Mouse (Mus musculus): ENCODE measurements at regions not wholly inside any gene's neighbourhood (a gene's known extent, or its start where the extent isn't known, plus 50 kb on each side); places are given as distances from the start of the nearest gene placed in this dataset.

- no peak for DNase-seq (ENCODE audit: low spot score)
Observed at GRCm38 (mm10) chr6:66236368-66236767, 284.0 kb downstream of the 4930544G11Rik start.

- peak; percentile 49 for DNase-seq (ENCODE audit: low spot score)
Observed at GRCm38 (mm10) chr6:66255378-66255777, 279.8 kb upstream of the Mad2l1 start.

GRCm38 (mm10) chr6:66263429-66263828, 271.8 kb upstream of the Mad2l1 start:
- DNase-seq (ENCODE audit: low spot score) = no peak

GRCm38 (mm10) chr6:66263918-66264317, 271.3 kb upstream of the Mad2l1 start:
- DNase-seq (ENCODE audit: low spot score) = no peak

GRCm38 (mm10) chr6:66268427-66268826, 266.8 kb upstream of the Mad2l1 start:
- DNase-seq (ENCODE audit: low spot score) = no peak

- peak; percentile 72 for DNase-seq (ENCODE audit: low spot score)
Observed at GRCm38 (mm10) chr6:66271414-66272206, 263.6 kb upstream of the Mad2l1 start.

GRCm38 (mm10) chr6:66272216-66272615, 263.0 kb upstream of the Mad2l1 start:
- no peak for DNase-seq (ENCODE audit: low spot score)

- no peak for DNase-seq (ENCODE audit: low spot score)
Observed at GRCm38 (mm10) chr6:66274737-66275136, 260.5 kb upstream of the Mad2l1 start.

GRCm38 (mm10) chr6:66280701-66281100, 254.5 kb upstream of the Mad2l1 start:
- no peak for DNase-seq (ENCODE audit: low spot score)

- DNase-seq (ENCODE audit: low spot score) = no peak
Observed at GRCm38 (mm10) chr6:66282566-66283115, 252.5 kb upstream of the Mad2l1 start.

- DNase-seq (ENCODE audit: low spot score) = no peak
Observed at GRCm38 (mm10) chr6:66283521-66283920, 251.7 kb upstream of the Mad2l1 start.

GRCm38 (mm10) chr6:66287607-66288006, 247.6 kb upstream of the Mad2l1 start:
- no peak for DNase-seq (ENCODE audit: low spot score)

GRCm38 (mm10) chr6:66289196-66289595, 246.0 kb upstream of the Mad2l1 start:
- DNase-seq (ENCODE audit: low spot score) = no peak

- no peak for DNase-seq (ENCODE audit: low spot score)
Observed at GRCm38 (mm10) chr6:66291576-66291975, 243.6 kb upstream of the Mad2l1 start.

- no peak for DNase-seq (ENCODE audit: low spot score)
Observed at GRCm38 (mm10) chr6:66298056-66298455, 237.1 kb upstream of the Mad2l1 start.

GRCm38 (mm10) chr6:66300189-66300588, 235.0 kb upstream of the Mad2l1 start:
- no peak for DNase-seq (ENCODE audit: low spot score)

GRCm38 (mm10) chr6:66344848-66345247, 190.3 kb upstream of the Mad2l1 start:
- DNase-seq (ENCODE audit: low spot score) = no peak

- no peak for DNase-seq (ENCODE audit: low spot score)
Observed at GRCm38 (mm10) chr6:66347356-66347755, 187.8 kb upstream of the Mad2l1 start.

- DNase-seq (ENCODE audit: low spot score) = no peak
Observed at GRCm38 (mm10) chr6:66361130-66361529, 174.1 kb upstream of the Mad2l1 start.

GRCm38 (mm10) chr6:66367263-66367662, 167.9 kb upstream of the Mad2l1 start:
- DNase-seq (ENCODE audit: low spot score) = peak; percentile 9

- DNase-seq (ENCODE audit: low spot score) = no peak
Observed at GRCm38 (mm10) chr6:66381279-66381934, 153.8 kb upstream of the Mad2l1 start.

- DNase-seq (ENCODE audit: low spot score) = no peak
Observed at GRCm38 (mm10) chr6:66382347-66383010, 152.7 kb upstream of the Mad2l1 start.

- DNase-seq (ENCODE audit: low spot score) = no peak
Observed at GRCm38 (mm10) chr6:66395147-66395546, 140.0 kb upstream of the Mad2l1 start.

Data from lung, postnatal 25 days (tissue).